Mouse (Mus musculus) limb, embryonic 12.5 days (tissue): ENCODE measurements around the gene Afg1l. TPM values are rescaled to one million over a fixed set of nuclear protein-coding genes. Genes with fewer than 3 reads are reported as not detected.

Experiments used
- ATAC-seq: fragments of 200-750 bp; cut with Nextera tagmentation; 2 replicates; pipeline ENCODE4 v1.8.0; 2017; ENCODE audit warnings: low read depth, moderate TSS enrichment; ENCODE audit not compliant: insufficient number of reproducible peaks, insufficient read depth, low FRiP score, low TSS enrichment
- H3K27ac ChIP-seq: fragments of 300-500 bp; sonication (generic); 2 replicates; pipeline ENCODE4 v1.5.1; 2016; ENCODE audit warnings: mild to moderate bottlenecking, moderate library complexity
- H3K27me3 ChIP-seq: fragments of 300-500 bp; sonication (generic); 2 replicates; pipeline ENCODE4 v1.6.1; 2016; ENCODE audit warnings: mild to moderate bottlenecking, moderate library complexity
- H3K36me3 ChIP-seq: fragments of 300-500 bp; sonication (generic); 2 replicates; pipeline ENCODE4 v1.6.1; 2016; ENCODE audit warnings: mild to moderate bottlenecking, moderate library complexity
- H3K4me1 ChIP-seq: fragments of 300-500 bp; sonication (generic); replicated peaks from 2 replicates; pipeline ENCODE4 v1.6.1; 2016
- H3K4me2 ChIP-seq: fragments of 300-500 bp; sonication (generic); 2 replicates; pipeline ENCODE4 v1.6.1; 2016; ENCODE audit warnings: mild to moderate bottlenecking, moderate library complexity
- H3K4me3 ChIP-seq: fragments of 300-500 bp; sonication (generic); replicated peaks from 2 replicates; pipeline ENCODE4 v1.5.1; 2016; ENCODE audit warnings: mild to moderate bottlenecking
- H3K9ac ChIP-seq: fragments of 300-500 bp; sonication (generic); replicated peaks from 2 replicates; pipeline ENCODE4 v1.6.1; 2016; ENCODE audit warnings: mild to moderate bottlenecking, moderate library complexity
- H3K9me3 ChIP-seq: fragments of 300-500 bp; sonication (generic); 2 replicates; pipeline ENCODE4 v1.6.1; 2016; ENCODE audit warnings: mild to moderate bottlenecking, moderate library complexity
- WGBS: fragments of 180-500 bp; shearing (Covaris S2); methylation state at CpG from one replicate; pipeline ENCODE4 v1.1.7; 2016; 5-methylcytosine and 5-hydroxymethylcytosine counted together
- polyA plus RNA-seq: library from polyadenylated mRNA; unstranded; fragments of >200 nt; fragmentation: Nextera tagmentation; extraction: Ambion mirVana; gene quantifications from 2 replicates; pipeline ENCODE4 v1.2.1, GENCODE M21; 2016

The Afg1l gene
- polyA plus RNA-seq, 1 experiment from 2014 or later, result 5.4 TPM

DNA sequence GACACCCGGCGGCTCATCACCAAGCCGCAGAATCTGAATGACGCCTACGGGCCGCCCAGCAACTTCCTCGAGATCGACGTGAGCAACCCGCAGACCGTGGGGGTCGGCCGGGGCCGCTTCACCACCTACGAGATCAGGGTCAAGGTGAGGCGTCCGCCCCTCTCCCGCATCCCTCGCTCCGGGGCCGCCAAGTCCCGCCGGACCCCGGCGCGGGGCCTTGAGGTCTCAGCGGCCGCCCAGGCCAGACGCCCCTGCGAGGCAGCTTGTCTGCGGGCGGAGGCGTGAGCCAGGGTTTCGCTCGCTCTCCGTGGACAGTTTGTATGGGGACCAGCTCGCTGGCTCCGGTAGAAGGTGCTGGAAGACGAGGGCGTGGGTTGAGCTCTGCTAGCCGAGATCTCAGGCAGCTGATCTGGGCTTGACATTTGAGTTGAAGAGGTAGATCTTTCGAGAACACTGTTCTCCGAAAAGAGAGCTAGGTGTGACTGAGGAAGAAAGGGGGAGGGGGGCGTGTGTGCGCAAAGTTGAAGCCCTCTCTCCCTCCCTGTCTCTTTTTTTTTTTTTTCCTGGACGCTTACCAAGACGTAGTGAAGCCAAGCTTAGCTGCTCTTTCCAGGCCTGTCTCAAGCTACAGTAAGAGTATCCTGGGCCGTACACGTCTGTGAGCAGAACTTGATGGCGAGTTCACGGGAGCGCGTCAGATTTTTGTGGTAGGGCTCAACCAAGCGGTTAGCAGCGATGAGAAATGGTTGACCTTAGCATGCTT, 24.2 kb upstream of the Afg1l start:
- Histone ChIP-seq H3K4me2 (peak overlapping the region; percentile 75), H3K4me1 (peaks cover 6% of the 10 kb centered on the region), H3K36me3 (no peaks in the 10 kb centered on the region; the same call in 1 of the 2 replicates), H3K27ac (peak overlapping the region; percentile 98), H3K27me3 (no peaks in the 10 kb centered on the region), H3K4me3 (peak overlapping the region; percentile 95), H3K9me3 (no peaks in the 10 kb centered on the region), H3K9ac (peak overlapping the region; percentile 90)
- under 1% methylated on average over 55 of the region's 55 CpGs for WGBS
- peak; percentile 38 for ATAC-seq

DNA sequence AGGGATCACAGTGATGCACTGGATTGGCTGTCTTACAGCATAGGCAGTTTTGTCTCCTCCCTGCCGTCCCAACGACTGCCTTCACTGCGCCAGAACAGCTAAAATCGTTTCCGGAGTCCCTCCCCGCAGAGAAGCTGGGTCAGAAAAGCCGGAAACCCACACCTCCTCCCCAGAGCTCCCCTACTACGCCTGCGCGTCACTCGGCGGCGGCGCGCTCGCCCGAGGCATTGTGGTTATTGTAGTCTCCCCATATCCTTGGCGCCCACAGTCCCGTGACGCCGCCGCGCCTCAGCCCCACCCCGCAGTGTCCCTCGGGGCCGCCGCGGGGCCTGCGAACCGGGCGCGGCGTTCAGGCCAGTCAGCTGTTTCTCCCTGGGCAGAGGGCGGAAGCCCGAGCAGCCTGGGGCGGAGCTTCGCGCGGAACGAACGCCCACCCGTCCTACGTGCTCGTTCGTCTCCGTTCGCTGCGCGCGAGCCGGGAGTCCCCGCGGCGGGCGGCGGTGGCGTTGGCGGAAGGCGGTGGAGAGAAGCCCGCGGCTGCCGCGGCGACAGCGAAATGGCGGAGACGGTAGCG, 23.5 kb upstream of the Afg1l start, which contains the start of gene Snx3:
TSS of gene Snx3 (plus strand) at position 256 of the 574 bp plus-strand sequence.
- peak; percentile 96 for ATAC-seq
- peak within 1 kb of the TSS; percentile 75 for H3K4me2 ChIP-seq

DNA sequence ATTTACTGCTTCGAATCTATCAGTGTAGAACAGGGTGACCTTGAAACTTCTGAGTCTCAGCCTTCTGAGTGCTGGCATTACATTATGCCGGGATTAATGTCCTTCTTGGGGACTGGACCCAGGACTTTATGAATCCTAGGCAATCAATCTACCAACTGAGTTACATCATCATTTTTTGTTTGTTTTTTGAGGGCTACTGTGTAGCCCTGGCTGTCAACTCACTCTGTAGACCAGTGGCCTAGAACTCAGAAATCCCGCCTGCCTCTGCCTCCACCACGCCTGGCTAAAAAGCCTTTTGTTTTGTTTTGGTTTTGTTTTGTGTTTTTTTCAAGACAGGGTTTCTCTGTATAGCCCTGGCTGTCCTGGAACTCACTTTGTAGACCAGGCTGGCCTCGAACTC, 22.8 kb upstream of the Afg1l start:
- Histone ChIP-seq H3K4me3 (peak overlapping the region; percentile 95), H3K4me2 (peak overlapping the region; percentile 75), H3K4me1 (peaks cover 6% of the 10 kb centered on the region), H3K27ac (peak overlapping the region; percentile 98), H3K9me3 (no peaks in the 10 kb centered on the region), H3K27me3 (no peaks in the 10 kb centered on the region), H3K9ac (no peak overlapping the region), H3K36me3 (no peaks in the 10 kb centered on the region)
- ATAC-seq, result no peak
- 89% methylated on average over 5 of the region's 5 CpGs for WGBS

More for the DNA sequence above, 23.5 kb upstream of the Afg1l start, which contains the start of gene Snx3:
- Histone ChIP-seq H3K27me3 (no peaks in the 10 kb centered on the region), H3K9me3 (no peaks in the 10 kb centered on the region), H3K9ac (peak within 1 kb of the TSS; percentile 90), H3K4me1 (peaks cover 6% of the 10 kb centered on the region), H3K27ac (peak within 1 kb of the TSS; percentile 98), H3K4me3 (peak within 1 kb of the TSS; percentile 95), H3K36me3 (no peaks in the 10 kb centered on the region; the same call in 1 of the 2 replicates)
- under 1% methylated on average over 68 of the region's 68 CpGs for WGBS

DNA sequence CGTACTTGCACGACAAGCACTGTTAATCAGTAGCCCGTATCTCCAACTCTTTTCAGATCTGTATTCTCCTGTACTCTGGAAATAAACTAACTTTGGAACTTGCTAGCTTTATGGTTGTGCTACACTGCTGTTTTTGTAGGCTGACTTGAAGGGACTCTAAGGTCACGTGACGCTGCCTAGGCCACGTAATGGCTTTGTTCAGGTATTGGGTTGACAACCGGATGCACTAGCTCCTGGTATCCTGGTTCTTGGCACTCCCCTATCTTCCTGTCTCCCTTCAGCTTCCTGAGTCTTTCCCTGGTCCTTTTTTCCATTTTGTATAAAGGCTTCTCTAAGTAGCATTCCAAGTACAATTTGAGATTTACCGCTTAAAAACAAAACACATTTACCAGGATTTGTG, 22.2 kb upstream of the Afg1l start:
- no peak overlapping the region for H3K4me2 ChIP-seq
- WGBS, result 94% methylated on average over 8 of the region's 8 CpGs
- H3K4me1 ChIP-seq, result peaks cover 6% of the 10 kb centered on the region
- H3K9ac ChIP-seq, result no peak overlapping the region
- peak overlapping the region; percentile 98; the same call in 1 of the 2 replicates for H3K27ac ChIP-seq
- H3K27me3 ChIP-seq, result no peaks in the 10 kb centered on the region
- no peak for ATAC-seq
- H3K4me3 ChIP-seq, result no peak overlapping the region
- no peaks in the 10 kb centered on the region for H3K9me3 ChIP-seq
- H3K36me3 ChIP-seq, result no peaks in the 10 kb centered on the region

DNA sequence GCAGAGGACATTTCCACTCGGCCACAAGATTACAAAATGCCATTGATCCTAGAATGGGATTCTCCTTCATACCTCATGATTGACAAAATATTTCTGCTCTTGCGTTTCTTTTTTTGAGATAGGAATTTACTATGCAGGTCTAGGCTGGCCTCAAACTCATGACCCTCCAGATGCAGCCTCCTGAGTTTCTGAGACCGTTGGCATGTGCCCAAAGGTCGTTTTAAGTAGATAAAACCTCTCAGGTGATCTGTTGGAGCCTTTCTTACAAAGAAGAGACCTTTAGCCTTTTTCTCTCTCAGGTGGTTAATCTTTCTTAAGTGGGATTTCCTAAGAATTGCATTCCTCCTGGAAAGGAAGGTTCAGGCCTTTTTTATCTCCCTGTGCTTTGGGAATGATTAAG, 14.6 kb upstream of the Afg1l start:
- H3K27ac ChIP-seq, result no peak overlapping the region
- H3K36me3 ChIP-seq, result no peaks in the 10 kb centered on the region
- 54% methylated on average over 4 of the region's 4 CpGs for WGBS
- H3K9me3 ChIP-seq, result no peaks in the 10 kb centered on the region
- no peak overlapping the region for H3K4me2 ChIP-seq
- H3K27me3 ChIP-seq, result no peaks in the 10 kb centered on the region
- no peak for ATAC-seq
- no peak overlapping the region for H3K4me3 ChIP-seq
- H3K9ac ChIP-seq, result no peak overlapping the region
- H3K4me1 ChIP-seq, result no peaks in the 10 kb centered on the region; the same call in 1 of the 2 replicates

DNA sequence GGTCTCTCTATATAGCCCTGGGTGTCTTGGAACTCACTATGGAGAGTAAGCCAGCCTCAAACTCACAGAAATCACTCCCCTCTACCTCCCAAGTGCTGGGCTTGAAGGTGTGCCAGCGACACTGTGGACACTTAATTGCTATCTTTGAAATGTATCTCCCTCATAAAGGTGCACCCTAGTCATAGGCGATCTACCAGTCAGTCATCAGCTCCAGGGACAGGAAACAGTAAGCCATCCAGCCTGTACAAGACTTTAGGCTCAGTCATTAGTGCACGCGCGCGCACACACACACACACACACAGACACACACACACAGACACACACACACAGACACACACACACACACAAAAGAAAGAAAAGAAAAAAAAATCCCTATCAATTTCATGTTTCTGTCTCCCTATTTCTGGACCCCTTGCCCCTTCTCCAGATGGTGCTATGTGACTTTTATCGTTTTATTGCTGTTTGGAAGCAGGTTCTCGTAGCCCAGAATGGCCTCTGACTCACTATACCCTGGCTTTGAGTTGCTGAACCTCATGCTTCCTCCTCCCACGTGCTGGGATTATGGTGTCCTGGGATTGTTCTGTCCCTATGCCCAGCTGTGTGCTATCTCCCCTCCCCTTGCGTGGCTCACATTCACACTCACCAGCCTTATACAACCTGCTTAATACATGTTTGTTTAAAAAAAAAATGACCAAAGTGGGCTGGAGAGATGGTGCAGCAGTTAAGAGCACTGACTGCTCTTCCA, 13.8 kb upstream of the Afg1l start:
- H3K36me3 ChIP-seq, result no peaks in the 10 kb centered on the region
- H3K9me3 ChIP-seq, result no peaks in the 10 kb centered on the region
- no peak overlapping the region for H3K9ac ChIP-seq
- WGBS, result 77% methylated on average over 10 of the region's 10 CpGs
- ATAC-seq, result no peak
- H3K4me3 ChIP-seq, result no peak overlapping the region
- H3K27me3 ChIP-seq, result no peaks in the 10 kb centered on the region
- no peak overlapping the region for H3K4me2 ChIP-seq
- no peaks in the 10 kb centered on the region; the same call in 1 of the 2 replicates for H3K4me1 ChIP-seq
- H3K27ac ChIP-seq, result no peak overlapping the region

DNA sequence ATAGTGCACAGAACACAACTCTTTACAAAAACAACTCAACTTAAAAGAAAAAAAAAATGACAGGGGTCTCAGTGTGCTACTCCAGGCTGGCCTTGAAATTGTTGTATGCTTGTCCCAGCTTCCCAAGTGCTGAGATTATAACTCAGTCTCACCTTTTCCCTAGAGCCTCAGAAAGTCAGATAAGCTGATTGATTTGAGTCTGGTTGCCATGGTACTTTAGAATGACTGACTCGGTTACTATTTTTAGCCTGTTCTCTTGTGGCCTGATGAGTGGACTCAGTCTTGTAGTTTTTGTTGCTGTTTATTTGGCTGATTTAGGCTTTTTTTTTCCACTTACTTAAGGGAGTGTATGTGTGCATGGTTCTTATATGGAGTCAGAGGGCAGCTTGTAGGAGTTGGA, 12.8 kb upstream of the Afg1l start:
- Histone ChIP-seq H3K9me3 (no peaks in the 10 kb centered on the region), H3K36me3 (no peaks in the 10 kb centered on the region), H3K4me3 (no peak overlapping the region), H3K9ac (no peak overlapping the region), H3K27me3 (no peaks in the 10 kb centered on the region), H3K4me2 (no peak overlapping the region), H3K27ac (no peak overlapping the region), H3K4me1 (no peaks in the 10 kb centered on the region; the same call in 1 of the 2 replicates)
- ATAC-seq, result no peak
- WGBS, result 60% methylated on average over 1 of the region's 1 CpGs

GRCm38 (mm10) chr10:42488606-42489296, 10.4 kb upstream of the Afg1l start:
- Histone ChIP-seq H3K4me3 (no peak overlapping the region), H3K27ac (no peak overlapping the region), H3K4me1 (no peaks in the 10 kb centered on the region; the same call in 1 of the 2 replicates), H3K9me3 (no peaks in the 10 kb centered on the region), H3K9ac (no peak overlapping the region), H3K27me3 (no peaks in the 10 kb centered on the region), H3K4me2 (no peak overlapping the region), H3K36me3 (no peaks in the 10 kb centered on the region)
- WGBS, result 26% methylated on average over 8 of the region's 8 CpGs
- no peak for ATAC-seq

DNA sequence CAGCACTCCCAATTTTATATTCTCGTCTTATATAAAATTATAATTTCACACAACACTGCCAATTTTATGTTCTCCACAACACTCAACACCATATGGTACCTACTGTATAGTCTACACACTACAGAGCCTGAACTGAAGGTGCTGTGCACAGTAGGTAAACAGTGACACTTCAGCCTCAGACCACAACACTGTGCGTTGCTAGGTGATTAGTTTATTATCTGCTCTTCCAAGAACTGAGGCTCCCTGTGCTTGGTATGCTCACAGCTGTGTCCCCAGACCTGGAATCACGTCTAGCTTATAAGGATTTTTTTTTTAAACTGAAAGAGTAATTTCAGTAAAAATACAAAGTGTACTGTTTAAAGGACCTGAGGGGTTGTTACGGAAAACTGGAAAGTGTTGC, 2.4 kb upstream of the Afg1l start:
- Histone ChIP-seq H3K27ac (0 out of 2 replicates have a peak overlapping the region, but pooled peaks have one; percentile 53), H3K9me3 (no peaks in the 10 kb centered on the region), H3K4me3 (no peak overlapping the region), H3K4me2 (no peak overlapping the region), H3K9ac (no peak overlapping the region), H3K4me1 (peaks cover 12% of the 10 kb centered on the region; the same call in 1 of the 2 replicates), H3K36me3 (no peaks in the 10 kb centered on the region), H3K27me3 (no peaks in the 10 kb centered on the region)
- ATAC-seq, result no peak
- WGBS, result 68% methylated on average over 4 of the region's 4 CpGs

- Histone ChIP-seq H3K36me3 (no peaks in the 10 kb centered on the region), H3K27ac (peak overlapping the region; percentile 91), H3K4me2 (peak overlapping the region; percentile 73), H3K27me3 (no peaks in the 10 kb centered on the region), H3K9me3 (no peaks in the 10 kb centered on the region), H3K4me1 (peaks cover 12% of the 10 kb centered on the region; the same call in 1 of the 2 replicates), H3K9ac (peak overlapping the region; percentile 85), H3K4me3 (peak overlapping the region; percentile 78)
- 14% methylated on average over 25 of the region's 25 CpGs for WGBS
- ATAC-seq, result peak; percentile 39
These were observed 620 bp downstream of the Afg1l start for GRCm38 (mm10) chr10:42477550-42478340.
